ENCODE assay signal across 23 mouse cellular contexts in genomic region chr9:45779201-45779600, GRCm38 (mm10). TPM values are rescaled to one million over a fixed set of nuclear protein-coding genes. Genes with fewer than 3 reads are reported as not detected.
A peak's percentile ranks its signal among the peaks of the same experiment; 100 is the strongest.
DNase-seq lines count a peak whose midpoint lies in the region; ATAC-seq lines count a peak whose summit lies in the region.
"Had no signal": no experiment of that assay in that cellular context is flagged by ENCODE, and none has a peak within 500 bp of the region (broad histone marks: within the 10 kb centered on the region; RNA-seq: fewer than 3 reads in every experiment).

No protein-coding gene starts in this region.

- H3K36me3 ChIP-seq in forebrain, embryonic 10.5 days (replicated peaks) = peaks cover 66% of the 10 kb centered on the region
- peaks cover 54% of the 10 kb centered on the region for H3K36me3 ChIP-seq in forebrain, embryonic 13.5 days (ENCODE audit: poor library complexity, severe bottlenecking)
- peaks cover 4% of the 10 kb centered on the region for H3K36me3 ChIP-seq in midbrain, embryonic 11.5 days (ENCODE audit: control insufficient read depth, insufficient read depth, low read length)
- peaks cover 52% of the 10 kb centered on the region for H3K36me3 ChIP-seq in midbrain, embryonic 14.5 days (ENCODE audit: control insufficient read depth, insufficient read depth, low read length)
- H3K36me3 ChIP-seq in limb, embryonic 10.5 days = peaks cover 64% of the 10 kb centered on the region

- H3K27ac ChIP-seq in forebrain, embryonic 10.5 days = 0 out of 2 replicates have a peak overlapping the region, but pooled peaks have one; percentile 15
- H3K27ac ChIP-seq in forebrain, embryonic 13.5 days = no peak overlapping the region
- no peak overlapping the region for H3K27ac ChIP-seq in midbrain, embryonic 11.5 days (ENCODE audit: low read depth, low read length)
- no peak overlapping the region for H3K27ac ChIP-seq in midbrain, embryonic 14.5 days (replicated peaks; ENCODE audit: low read depth, low read length)
- peak overlapping the region; percentile 1; the same call in 1 of the 2 replicates for H3K27ac ChIP-seq in limb, embryonic 10.5 days
- H3K27ac ChIP-seq: embryonic facial prominence, embryonic 15.5 days; heart, adult 2 months; heart, embryonic 15.5 days had no signal

- no peak overlapping the region for H3K4me3 ChIP-seq in forebrain, embryonic 10.5 days
- H3K4me3 ChIP-seq in forebrain, embryonic 13.5 days = no peak overlapping the region
- H3K4me3 ChIP-seq in midbrain, embryonic 11.5 days (ENCODE audit: low read depth, low read length) = no peak overlapping the region
- no peak overlapping the region for H3K4me3 ChIP-seq in midbrain, embryonic 14.5 days (replicated peaks; ENCODE audit: low read depth, low read length)
- H3K4me3 ChIP-seq in limb, embryonic 10.5 days = no peak overlapping the region
- H3K4me3 ChIP-seq: embryonic facial prominence, embryonic 15.5 days; erythroblast, embryonic 14.5 days; heart, adult 2 months; heart, embryonic 15.5 days had no signal

- H3K27me3 ChIP-seq in forebrain, embryonic 10.5 days (ENCODE audit: poor library complexity, severe bottlenecking) = no peaks in the 10 kb centered on the region
- H3K27me3 ChIP-seq in forebrain, embryonic 13.5 days = no peaks in the 10 kb centered on the region
- H3K27me3 ChIP-seq in midbrain, embryonic 11.5 days (ENCODE audit: control insufficient read depth, insufficient read depth, low read length) = no peaks in the 10 kb centered on the region
- H3K27me3 ChIP-seq in midbrain, embryonic 14.5 days (ENCODE audit: control insufficient read depth, insufficient read depth, low read length) = no peaks in the 10 kb centered on the region
- H3K27me3 ChIP-seq in limb, embryonic 10.5 days (ENCODE audit: low read depth, poor library complexity, severe bottlenecking) = no peaks in the 10 kb centered on the region
- H3K27me3 ChIP-seq: embryonic facial prominence, embryonic 15.5 days; heart, embryonic 15.5 days had no signal

- no peak overlapping the region for H3K9ac ChIP-seq in forebrain, embryonic 13.5 days
- no peak overlapping the region for H3K9ac ChIP-seq in midbrain, embryonic 11.5 days (ENCODE audit: low read length)
- H3K9ac ChIP-seq in midbrain, embryonic 14.5 days (replicated peaks; ENCODE audit: low read length) = no peak overlapping the region
- H3K9ac ChIP-seq: embryonic facial prominence, embryonic 15.5 days; heart, embryonic 15.5 days had no signal

- H3K4me1 ChIP-seq in forebrain, embryonic 10.5 days = no peaks in the 10 kb centered on the region
- H3K4me1 ChIP-seq in forebrain, embryonic 13.5 days = no peaks in the 10 kb centered on the region
- H3K4me1 ChIP-seq in midbrain, embryonic 11.5 days (ENCODE audit: control insufficient read depth, insufficient read depth, low read length) = no peaks in the 10 kb centered on the region
- no peaks in the 10 kb centered on the region for H3K4me1 ChIP-seq in midbrain, embryonic 14.5 days (ENCODE audit: control insufficient read depth, insufficient read depth, low read length)
- H3K4me1 ChIP-seq in limb, embryonic 10.5 days = peaks cover 6% of the 10 kb centered on the region; the same call in 1 of the 2 replicates
- H3K4me1 ChIP-seq: heart, embryonic 15.5 days had no signal

- no peaks in the 10 kb centered on the region for H3K9me3 ChIP-seq in forebrain, embryonic 10.5 days
- no peaks in the 10 kb centered on the region for H3K9me3 ChIP-seq in forebrain, embryonic 13.5 days (replicated peaks)
- no peaks in the 10 kb centered on the region for H3K9me3 ChIP-seq in midbrain, embryonic 11.5 days (ENCODE audit: control insufficient read depth, low read length)
- no peaks in the 10 kb centered on the region for H3K9me3 ChIP-seq in midbrain, embryonic 14.5 days (ENCODE audit: control insufficient read depth, low read length)
- H3K9me3 ChIP-seq in limb, embryonic 10.5 days (replicated peaks) = no peaks in the 10 kb centered on the region
- H3K9me3 ChIP-seq: embryonic facial prominence, embryonic 15.5 days; G1E; heart, embryonic 15.5 days had no signal

- no peak for ATAC-seq in forebrain, embryonic 13.5 days
- no peak for ATAC-seq in midbrain, embryonic 11.5 days (ENCODE audit: low FRiP score)
- no peak for ATAC-seq in midbrain, embryonic 14.5 days (ENCODE audit: low FRiP score, low TSS enrichment)
- peak; percentile 25; the same call in 1 of the 2 replicates for ATAC-seq in common myeloid progenitor, adult 5-6 weeks (replicated peaks; ENCODE audit: low read depth, poor library complexity, severe bottlenecking)
- no peak for ATAC-seq in granulocyte monocyte progenitor cell, adult 5-6 weeks (replicated peaks; ENCODE audit: poor library complexity, severe bottlenecking)
- ATAC-seq: CD4-positive, CD25-positive, alpha-beta regulatory T cell, adult 4 months; forebrain, embryonic 16.5 days; intestine, embryonic 16.5 days had no signal

- no peak overlapping the region for H3K4me2 ChIP-seq in forebrain, embryonic 13.5 days
- no peak overlapping the region for H3K4me2 ChIP-seq in midbrain, embryonic 11.5 days
- no peak overlapping the region for H3K4me2 ChIP-seq in midbrain, embryonic 14.5 days (ENCODE audit: low read length)
- H3K4me2 ChIP-seq: embryonic facial prominence, embryonic 15.5 days; heart, embryonic 11.5 days; heart, embryonic 15.5 days had no signal

- no peak for DNase-seq in forebrain, embryonic 10.5 days (ENCODE audit: extremely low spot score, low spot score)
- peak; percentile 56 for DNase-seq in midbrain, embryonic 11.5 days (ENCODE audit: low spot score, missing footprints)
- DNase-seq in midbrain, embryonic 14.5 days = no peak
- DNase-seq in limb, embryonic 10.5 days (ENCODE audit: low spot score) = no peak
- DNase-seq: adrenal gland, postnatal 10 days; B cell, adult 2 months; cerebellum, adult 11 months; cerebellum, adult 8-10 months; cerebellum, postnatal 14 days; gastrocnemius, postnatal 10 days; heart, adult 2 months; heart, postnatal 14 days had no signal

- WGBS in forebrain, embryonic 10.5 days = 76% methylated on average over 6 of the region's 6 CpGs
- 65% methylated on average over 6 of the region's 6 CpGs for WGBS in forebrain, embryonic 13.5 days
- 83% methylated on average over 6 of the region's 6 CpGs for WGBS in midbrain, embryonic 11.5 days
- 76% methylated on average over 6 of the region's 6 CpGs for WGBS in midbrain, embryonic 14.5 days
- 68% methylated on average over 6 of the region's 6 CpGs for WGBS in limb, embryonic 10.5 days

RNA-seq across cellular contexts. Expression of gene Cep164, which starts 49.3 kb away (rescaled TPM):
- polyA plus RNA-seq in forebrain, embryonic 10.5 days (2016; fragmentation: Nextera tagmentation; extraction: Ambion mirVana) = 19.3 and 20.4 TPM in 2 replicates
- polyA plus RNA-seq in forebrain, embryonic 13.5 days (2015; fragmentation: Nextera tagmentation; extraction: Ambion mirVana) = 16.1 and 19.1 TPM in 2 replicates
- 12.6 and 14.5 TPM in 2 replicates for polyA plus RNA-seq in midbrain, embryonic 11.5 days (2014; fragmentation: Nextera tagmentation; extraction: Ambion mirVana)
- 13.0 and 18.0 TPM in 2 replicates for polyA plus RNA-seq in midbrain, embryonic 14.5 days (2014; fragmentation: Nextera tagmentation; extraction: Ambion mirVana)
- 12.4 and 13.8 TPM in 2 replicates for total RNA-seq in common myeloid progenitor, adult 5-6 weeks (2017)
- polyA plus RNA-seq in limb, embryonic 10.5 days (2016; fragmentation: Nextera tagmentation; extraction: Ambion mirVana) = 22.0 and 24.1 TPM in 2 replicates
- 19.8 and 22.3 TPM in 2 replicates for total RNA-seq in granulocyte monocyte progenitor cell, adult 5-6 weeks (2014; fragmentation: Nextera tagmentation)
- total RNA-seq in granulocyte monocyte progenitor cell, adult 5-6 weeks (2017) = 18.5 and 22.1 TPM in 2 replicates

RNA-seq across cellular contexts. Expression of gene Bace1, which starts 59.2 kb away (rescaled TPM):
- 18.5 and 20.7 TPM in 2 replicates for polyA plus RNA-seq in forebrain, embryonic 10.5 days (2016; fragmentation: Nextera tagmentation; extraction: Ambion mirVana)
- 33.5 and 35.6 TPM in 2 replicates for polyA plus RNA-seq in forebrain, embryonic 13.5 days (2015; fragmentation: Nextera tagmentation; extraction: Ambion mirVana)
- polyA plus RNA-seq in midbrain, embryonic 11.5 days (2014; fragmentation: Nextera tagmentation; extraction: Ambion mirVana) = 26.9 and 27.1 TPM in 2 replicates
- 46.5 and 56.5 TPM in 2 replicates for polyA plus RNA-seq in midbrain, embryonic 14.5 days (2014; fragmentation: Nextera tagmentation; extraction: Ambion mirVana)
- 9.0 and 13.7 TPM in 2 replicates for total RNA-seq in common myeloid progenitor, adult 5-6 weeks (2017)
- 20.3 and 22.1 TPM in 2 replicates for polyA plus RNA-seq in limb, embryonic 10.5 days (2016; fragmentation: Nextera tagmentation; extraction: Ambion mirVana)
- 44.3 and 77.0 TPM in 2 replicates for total RNA-seq in granulocyte monocyte progenitor cell, adult 5-6 weeks (2014; fragmentation: Nextera tagmentation)
- total RNA-seq in granulocyte monocyte progenitor cell, adult 5-6 weeks (2017) = 48.5 and 62.9 TPM in 2 replicates

Comparison
In these comparisons a context has a peak if more than half of its experiments do, and no peak if none do; other contexts are left out.
1. H3K27ac ChIP-seq: peak in forebrain, embryonic 10.5 days (single experiment) and limb, embryonic 10.5 days (single experiment); none in forebrain, embryonic 13.5 days (single experiment), midbrain, embryonic 11.5 days (single experiment) and midbrain, embryonic 14.5 days (single experiment).